Mouse (Mus musculus): ENCODE data around the gene Neurl3.

Gene Neurl3

GRCm38 (mm10) chr1:36258631-36259030 is 15.8 kb downstream of the Neurl3 start:
- no peak for DNase-seq (ENCODE audit: low spot score in 2 of 2)

- no peak for DNase-seq (ENCODE audit: low spot score in 2 of 2)
These were observed 17.2 kb downstream of the Neurl3 start for GRCm38 (mm10) chr1:36257276-36257675.

GRCm38 (mm10) chr1:36255871-36256640 is 18.4 kb downstream of the Neurl3 start:
- DNase-seq (ENCODE audit: low spot score in 2 of 2), result no peak

GRCm38 (mm10) chr1:36254635-36255360 is 19.7 kb downstream of the Neurl3 start:
- peak in 1 of 2 experiments; percentile 25 for DNase-seq (ENCODE audit: low spot score in 2 of 2)

- peak in 1 of 2 experiments; percentile 55 for DNase-seq (ENCODE audit: low spot score in 2 of 2)
These were observed 21.7 kb downstream of the Neurl3 start for GRCm38 (mm10) chr1:36252791-36253190.

GRCm38 (mm10) chr1:36251426-36251825 is 23.1 kb downstream of the Neurl3 start:
- no peak for DNase-seq (ENCODE audit: low spot score in 2 of 2)

- no peak for DNase-seq (ENCODE audit: low spot score in 2 of 2)
These were observed 27.8 kb downstream of the Neurl3 start for GRCm38 (mm10) chr1:36246688-36247087.

GRCm38 (mm10) chr1:36244828-36245215 is 29.7 kb downstream of the Neurl3 start:
- DNase-seq (ENCODE audit: low spot score in 2 of 2), result no peak

GRCm38 (mm10) chr1:36244058-36244827 is 30.2 kb downstream of the Neurl3 start, which contains the start of gene Uggt1:
Uggt1 (minus strand) TSS chr1:36244720.
- DNase-seq (ENCODE audit: low spot score in 2 of 2), result peak; percentile 87 to 92

- DNase-seq (ENCODE audit: low spot score in 2 of 2), result no peak
These were observed 30.9 kb downstream of the Neurl3 start for GRCm38 (mm10) chr1:36243447-36244057.

GRCm38 (mm10) chr1:36241903-36242429 is 32.5 kb downstream of the Neurl3 start:
- no peak for DNase-seq (ENCODE audit: low spot score in 2 of 2)

- no peak for DNase-seq (ENCODE audit: low spot score in 2 of 2)
These were observed 34.3 kb downstream of the Neurl3 start for GRCm38 (mm10) chr1:36240176-36240575.

- no peak for DNase-seq (ENCODE audit: low spot score in 2 of 2)
These were observed 35.1 kb downstream of the Neurl3 start for GRCm38 (mm10) chr1:36239396-36239795.

GRCm38 (mm10) chr1:36235855-36236254 is 38.6 kb downstream of the Neurl3 start:
- no peak for DNase-seq (ENCODE audit: low spot score in 2 of 2)

GRCm38 (mm10) chr1:36235057-36235639 is 39.3 kb downstream of the Neurl3 start:
- DNase-seq (ENCODE audit: low spot score in 2 of 2), result no peak

GRCm38 (mm10) chr1:36233218-36233617 is 41.3 kb downstream of the Neurl3 start:
- DNase-seq (ENCODE audit: low spot score in 2 of 2), result no peak

GRCm38 (mm10) chr1:36230919-36231705 is 43.4 kb downstream of the Neurl3 start:
- DNase-seq (ENCODE audit: low spot score in 2 of 2), result no peak

GRCm38 (mm10) chr1:36228461-36228860 is 46.0 kb downstream of the Neurl3 start:
- no peak for DNase-seq (ENCODE audit: low spot score in 2 of 2)

GRCm38 (mm10) chr1:36224648-36225047 is 49.8 kb downstream of the Neurl3 start:
- no peak for DNase-seq (ENCODE audit: low spot score in 2 of 2)

Measured in urinary bladder, adult 18-20 months (tissue).